Mouse (Mus musculus): ENCODE measurements around the gene Msi2. TPM values are rescaled to one million over a fixed set of nuclear protein-coding genes. Genes with fewer than 3 reads are reported as not detected.

Msi2 gene
- polyA plus RNA-seq, 1 experiment from 2014 or later: 10.9 TPM

- H3K4me1 ChIP-seq (replicated peaks): peaks cover 3% of the 10 kb centered on the region; the same call in 1 of the 2 replicates
- 12% methylated on average over 8 of the region's 8 CpGs for WGBS
- no peaks in the 10 kb centered on the region for H3K9me3 ChIP-seq
- no peak overlapping the region for H3K9ac ChIP-seq
- H3K4me2 ChIP-seq (replicated peaks): no peak overlapping the region
- H3K27me3 ChIP-seq (replicated peaks): no peaks in the 10 kb centered on the region
- no peaks in the 10 kb centered on the region for H3K36me3 ChIP-seq
- H3K4me3 ChIP-seq (replicated peaks): no peak overlapping the region
- no peak for ATAC-seq
- H3K27ac ChIP-seq: no peak overlapping the region
These were observed 404.8 kb downstream of the Msi2 start for GRCm38 (mm10) chr11:88313512-88313911.

GRCm38 (mm10) chr11:88311606-88312005 lies 406.7 kb downstream of the Msi2 start:
- Histone ChIP-seq H3K4me1 (replicated peaks) (peaks cover 3% of the 10 kb centered on the region; the same call in 1 of the 2 replicates), H3K4me3 (replicated peaks) (no peak overlapping the region), H3K27ac (no peak overlapping the region), H3K9ac (no peak overlapping the region), H3K4me2 (replicated peaks) (no peak overlapping the region), H3K36me3 (no peaks in the 10 kb centered on the region), H3K9me3 (no peaks in the 10 kb centered on the region), H3K27me3 (replicated peaks) (no peaks in the 10 kb centered on the region)
- 79% methylated on average over 7 of the region's 7 CpGs for WGBS
- no peak for ATAC-seq

GRCm38 (mm10) chr11:88310773-88311172 lies 407.5 kb downstream of the Msi2 start:
- H3K4me3 ChIP-seq (replicated peaks): no peak overlapping the region
- no peaks in the 10 kb centered on the region for H3K36me3 ChIP-seq
- WGBS: 77% methylated on average over 6 of the region's 6 CpGs
- peaks cover 3% of the 10 kb centered on the region; the same call in 1 of the 2 replicates for H3K4me1 ChIP-seq (replicated peaks)
- H3K27me3 ChIP-seq (replicated peaks): no peaks in the 10 kb centered on the region
- H3K4me2 ChIP-seq (replicated peaks): no peak overlapping the region
- no peak overlapping the region for H3K27ac ChIP-seq
- no peak overlapping the region for H3K9ac ChIP-seq
- ATAC-seq: no peak
- H3K9me3 ChIP-seq: no peaks in the 10 kb centered on the region

- Histone ChIP-seq H3K4me1 (replicated peaks) (no peaks in the 10 kb centered on the region), H3K9ac (no peak overlapping the region), H3K4me3 (replicated peaks) (no peak overlapping the region), H3K27ac (no peak overlapping the region), H3K4me2 (replicated peaks) (no peak overlapping the region), H3K27me3 (replicated peaks) (no peaks in the 10 kb centered on the region), H3K36me3 (no peaks in the 10 kb centered on the region), H3K9me3 (no peaks in the 10 kb centered on the region)
- whole genome bisulfite sequencing: 71% methylated on average over 10 of the region's 10 CpGs
- ATAC-seq: no peak
These were observed 409.1 kb downstream of the Msi2 start for GRCm38 (mm10) chr11:88309059-88309700.

- H3K9me3 ChIP-seq: no peaks in the 10 kb centered on the region
- no peak overlapping the region for H3K9ac ChIP-seq
- H3K4me3 ChIP-seq (replicated peaks): no peak overlapping the region
- ATAC-seq: peak; percentile 59; the same call in 1 of the 2 replicates
- no peaks in the 10 kb centered on the region for H3K4me1 ChIP-seq (replicated peaks)
- WGBS: 79% methylated on average over 14 of the region's 14 CpGs
- H3K27ac ChIP-seq: no peak overlapping the region
- no peaks in the 10 kb centered on the region for H3K27me3 ChIP-seq (replicated peaks)
- H3K36me3 ChIP-seq: no peaks in the 10 kb centered on the region
- H3K4me2 ChIP-seq (replicated peaks): no peak overlapping the region
These were observed 410.4 kb downstream of the Msi2 start for GRCm38 (mm10) chr11:88307616-88308543.

GRCm38 (mm10) chr11:88305759-88306158 lies 412.6 kb downstream of the Msi2 start:
- no peak overlapping the region for H3K4me2 ChIP-seq (replicated peaks)
- no peak overlapping the region for H3K4me3 ChIP-seq (replicated peaks)
- WGBS: 84% methylated on average over 6 of the region's 6 CpGs
- H3K9me3 ChIP-seq: no peaks in the 10 kb centered on the region
- no peaks in the 10 kb centered on the region for H3K27me3 ChIP-seq (replicated peaks)
- no peak overlapping the region for H3K27ac ChIP-seq
- H3K4me1 ChIP-seq (replicated peaks): no peaks in the 10 kb centered on the region
- H3K9ac ChIP-seq: no peak overlapping the region
- H3K36me3 ChIP-seq: no peaks in the 10 kb centered on the region
- no peak for ATAC-seq

- H3K4me1 ChIP-seq (replicated peaks): 0 out of 2 replicates have a peak, but pooled peaks cover 2% of the 10 kb centered on the region
- H3K36me3 ChIP-seq: no peaks in the 10 kb centered on the region
- ATAC-seq: no peak
- no peak overlapping the region for H3K27ac ChIP-seq
- no peak overlapping the region for H3K4me2 ChIP-seq (replicated peaks)
- no peak overlapping the region for H3K9ac ChIP-seq
- 56% methylated on average over 6 of the region's 6 CpGs for WGBS
- H3K4me3 ChIP-seq (replicated peaks): no peak overlapping the region
- H3K27me3 ChIP-seq (replicated peaks): no peaks in the 10 kb centered on the region
- no peaks in the 10 kb centered on the region for H3K9me3 ChIP-seq
These were observed 416.7 kb downstream of the Msi2 start for GRCm38 (mm10) chr11:88301619-88302018.

- WGBS: 80% methylated on average over 4 of the region's 4 CpGs
These were observed 419.0 kb downstream of the Msi2 start for GRCm38 (mm10) chr11:88299345-88299744.

GRCm38 (mm10) chr11:88297526-88297925 lies 420.8 kb downstream of the Msi2 start:
- H3K4me2 ChIP-seq (replicated peaks): no peak overlapping the region
- H3K9ac ChIP-seq: no peak overlapping the region
- H3K4me1 ChIP-seq (replicated peaks): peaks cover 6% of the 10 kb centered on the region
- WGBS: 35% methylated on average over 4 of the region's 4 CpGs
- no peaks in the 10 kb centered on the region for H3K36me3 ChIP-seq
- peak; percentile 82 for ATAC-seq
- no peak overlapping the region for H3K4me3 ChIP-seq (replicated peaks)
- no peak overlapping the region for H3K27ac ChIP-seq
- H3K9me3 ChIP-seq: no peaks in the 10 kb centered on the region
- H3K27me3 ChIP-seq (replicated peaks): no peaks in the 10 kb centered on the region

More at GRCm38 (mm10) chr11:88299345-88299744, 419.0 kb downstream of the Msi2 start:
- ATAC-seq: no peak
- Histone ChIP-seq H3K36me3 (no peaks in the 10 kb centered on the region), H3K27ac (no peak overlapping the region), H3K9me3 (no peaks in the 10 kb centered on the region), H3K4me1 (replicated peaks) (peaks cover 3% of the 10 kb centered on the region), H3K4me2 (replicated peaks) (no peak overlapping the region), H3K4me3 (replicated peaks) (no peak overlapping the region), H3K27me3 (replicated peaks) (no peaks in the 10 kb centered on the region), H3K9ac (no peak overlapping the region)

GRCm38 (mm10) chr11:88295298-88295697 lies 423.0 kb downstream of the Msi2 start:
- Histone ChIP-seq H3K4me1 (replicated peaks) (peaks cover 6% of the 10 kb centered on the region), H3K27ac (no peak overlapping the region), H3K9ac (no peak overlapping the region), H3K36me3 (no peaks in the 10 kb centered on the region), H3K4me3 (replicated peaks) (no peak overlapping the region), H3K27me3 (replicated peaks) (no peaks in the 10 kb centered on the region), H3K9me3 (no peaks in the 10 kb centered on the region), H3K4me2 (replicated peaks) (no peak overlapping the region)
- 51% methylated on average over 5 of the region's 5 CpGs for WGBS
- peak; percentile 62 for ATAC-seq

- Histone ChIP-seq H3K9ac (no peak overlapping the region), H3K4me3 (replicated peaks) (peak overlapping the region; percentile 4; the same call in 1 of the 2 replicates), H3K4me1 (replicated peaks) (peaks cover 6% of the 10 kb centered on the region), H3K9me3 (no peaks in the 10 kb centered on the region), H3K4me2 (replicated peaks) (peak overlapping the region; percentile 42), H3K36me3 (no peaks in the 10 kb centered on the region), H3K27ac (no peak overlapping the region), H3K27me3 (replicated peaks) (no peaks in the 10 kb centered on the region)
- WGBS: 36% methylated on average over 17 of the region's 17 CpGs
- no peak for ATAC-seq
These were observed 424.0 kb downstream of the Msi2 start for GRCm38 (mm10) chr11:88294394-88294710.

GRCm38 (mm10) chr11:88293631-88294393 lies 424.5 kb downstream of the Msi2 start, which contains the start of gene Ccdc182:
Ccdc182 (plus strand) TSS chr11:88294058.
- no peaks in the 10 kb centered on the region for H3K9me3 ChIP-seq
- no peaks in the 10 kb centered on the region for H3K27me3 ChIP-seq (replicated peaks)
- no peak within 1 kb of the TSS for H3K27ac ChIP-seq
- H3K4me3 ChIP-seq (replicated peaks): peak within 1 kb of the TSS; percentile 4; the same call in 1 of the 2 replicates
- WGBS: 46% methylated on average over 20 of the region's 20 CpGs
- peaks cover 6% of the 10 kb centered on the region for H3K4me1 ChIP-seq (replicated peaks)
- no peak for ATAC-seq
- no peak within 1 kb of the TSS for H3K9ac ChIP-seq
- H3K36me3 ChIP-seq: no peaks in the 10 kb centered on the region
- H3K4me2 ChIP-seq (replicated peaks): peak within 1 kb of the TSS; percentile 42
